Mouse (Mus musculus): Measurements from ENCODE around the gene Ric3.
A peak's percentile ranks its signal among the peaks of the same experiment; 100 is the strongest.

Ric3 gene

GRCm38 (mm10) chr7:109045876-109046275 is 37.3 kb downstream of the Ric3 start:
- DNase-seq (ENCODE audit: low spot score), result no peak

GRCm38 (mm10) chr7:109039445-109039844 is 43.7 kb downstream of the Ric3 start:
- no peak for DNase-seq (ENCODE audit: low spot score)

DNA sequence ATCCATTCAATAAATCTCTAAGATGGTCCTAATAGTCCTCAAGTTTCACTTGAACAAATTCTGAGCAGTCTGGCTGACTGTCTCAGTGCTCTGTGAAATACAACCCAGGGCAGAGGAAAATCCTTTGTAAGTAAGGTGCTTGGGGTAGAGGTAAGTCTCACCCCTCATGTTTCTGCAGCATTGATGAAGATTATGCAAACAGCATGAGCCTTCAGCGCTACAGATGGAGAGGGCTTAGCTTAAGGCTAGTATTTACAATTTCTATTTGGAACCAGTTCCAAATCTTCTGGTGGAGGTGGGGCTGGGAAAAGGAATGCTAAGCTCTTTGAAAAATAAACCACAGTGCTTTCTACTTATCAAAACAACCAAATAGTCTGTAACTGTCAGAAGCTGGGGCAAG is 44.1 kb downstream of the Ric3 start:
- no peak for DNase-seq (ENCODE audit: low spot score)

DNA sequence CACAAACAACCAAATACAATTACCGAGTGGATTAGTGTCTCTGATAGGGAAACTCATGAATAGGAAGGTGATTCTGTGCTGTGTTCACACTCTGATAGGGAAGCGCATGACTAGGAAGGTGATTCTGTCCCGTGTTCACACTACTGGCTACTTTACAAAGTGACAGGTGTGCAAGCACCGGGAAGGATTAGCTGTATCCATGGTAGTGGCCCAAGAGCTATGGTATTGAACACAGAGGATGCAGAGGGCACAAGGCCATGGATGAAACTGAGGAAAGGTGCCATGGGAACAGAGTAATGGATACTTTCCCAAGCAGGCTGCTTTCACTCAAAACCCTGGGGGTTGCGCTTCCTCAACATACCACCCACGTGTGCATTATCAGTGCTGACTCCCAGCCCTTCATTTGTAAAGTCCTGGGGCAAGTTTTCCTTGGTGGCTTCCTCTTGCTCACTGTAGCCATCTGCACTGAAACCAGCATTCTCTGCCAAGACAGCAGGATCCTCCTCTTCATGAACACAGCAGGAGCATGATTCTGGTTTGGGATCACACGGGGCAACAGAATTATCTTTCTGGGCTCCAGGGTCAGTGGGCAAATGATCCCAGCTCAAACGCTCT is 44.9 kb downstream of the Ric3 start:
- no peak for DNase-seq (ENCODE audit: low spot score)

GRCm38 (mm10) chr7:109032054-109032453 is 51.1 kb downstream of the Ric3 start:
- DNase-seq (ENCODE audit: low spot score), result no peak

DNA sequence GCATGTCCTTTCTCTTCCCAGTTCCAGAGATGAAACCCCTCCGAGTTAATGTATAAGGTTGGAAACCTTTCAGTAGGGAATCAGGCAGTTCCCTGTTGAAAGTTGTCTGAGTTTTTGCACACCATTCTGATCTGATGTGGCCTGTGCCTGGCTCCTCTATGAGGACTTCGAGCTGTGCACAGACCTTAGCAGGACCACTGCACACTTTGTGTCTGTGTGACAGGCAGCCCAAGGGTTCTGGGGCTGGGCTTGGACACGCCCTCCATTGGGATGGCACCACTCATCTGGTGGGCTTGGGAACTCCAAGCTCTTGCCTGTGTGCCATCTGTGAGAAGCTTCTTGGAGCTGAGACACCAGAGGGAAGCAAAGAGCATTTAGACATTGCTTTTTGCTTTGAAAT is 51.8 kb downstream of the Ric3 start:
- no peak for DNase-seq (ENCODE audit: low spot score)

- no peak for DNase-seq (ENCODE audit: low spot score)
These were observed 53.1 kb downstream of the Ric3 start for GRCm38 (mm10) chr7:109029961-109030465.

GRCm38 (mm10) chr7:109028204-109028603 is 54.9 kb downstream of the Ric3 start:
- no peak for DNase-seq (ENCODE audit: low spot score)

DNA sequence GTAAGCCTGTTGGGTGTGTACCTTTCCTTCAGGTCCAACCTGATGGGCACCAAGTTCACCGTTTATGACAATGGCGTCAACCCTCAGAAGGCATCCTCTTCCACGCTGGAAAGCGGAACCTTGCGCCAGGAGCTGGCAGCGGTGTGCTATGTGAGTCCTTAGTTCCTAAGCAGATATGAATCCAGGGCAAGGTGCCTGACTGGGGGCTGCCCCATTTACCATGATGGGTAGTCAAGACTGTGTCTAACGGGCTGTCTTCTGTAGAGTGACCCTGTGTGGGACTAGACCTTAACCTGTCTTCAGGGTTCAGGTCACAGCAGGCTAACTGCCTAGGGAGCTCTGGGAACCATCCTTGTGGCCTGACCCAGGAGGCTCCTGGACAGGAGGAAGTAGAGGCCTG is 55.4 kb downstream of the Ric3 start:
- DNase-seq (ENCODE audit: low spot score), result no peak

DNA sequence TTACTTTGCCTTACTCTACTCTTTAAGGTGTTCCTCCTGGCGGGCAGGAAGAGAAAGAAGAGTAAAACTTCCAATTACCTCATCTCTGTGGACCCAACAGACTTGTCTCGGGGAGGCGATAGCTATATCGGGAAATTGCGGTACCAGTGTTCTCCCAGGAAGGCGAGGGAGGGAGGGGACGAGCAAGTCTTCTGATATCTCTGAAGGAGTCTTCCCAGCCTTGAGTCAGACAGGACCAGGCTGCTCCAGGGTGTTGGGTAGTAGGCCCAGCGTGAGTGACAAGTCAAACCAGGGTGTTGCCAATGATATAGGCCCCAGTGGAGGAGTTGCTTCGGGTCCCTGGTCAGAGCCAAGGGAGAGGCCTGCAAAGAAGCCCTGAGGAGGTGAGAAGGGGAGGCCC is 56.2 kb downstream of the Ric3 start:
- DNase-seq (ENCODE audit: low spot score), result no peak

DNA sequence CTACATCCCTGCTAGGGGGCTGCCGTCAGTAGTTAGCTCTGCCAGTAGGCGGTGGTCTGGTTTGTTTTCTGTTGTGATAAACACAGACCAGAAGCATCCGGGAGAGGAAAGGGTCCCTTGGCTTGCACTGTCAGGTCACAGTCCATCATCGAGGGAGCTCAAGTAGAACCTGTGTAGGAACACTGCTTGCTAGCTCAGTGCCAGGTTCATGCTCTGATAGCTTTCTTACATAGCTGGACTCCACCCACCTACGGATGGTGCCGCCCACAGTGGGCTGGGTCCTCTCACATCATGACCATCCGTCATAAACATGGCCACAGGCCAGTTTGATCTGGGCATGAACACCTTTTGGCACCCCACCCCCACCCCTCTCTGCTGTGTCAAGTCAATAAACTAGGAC is 57.4 kb downstream of the Ric3 start:
- no peak for DNase-seq (ENCODE audit: low spot score)

GRCm38 (mm10) chr7:109021428-109021827 is 61.7 kb downstream of the Ric3 start:
- DNase-seq (ENCODE audit: low spot score), result peak; percentile 55

DNA sequence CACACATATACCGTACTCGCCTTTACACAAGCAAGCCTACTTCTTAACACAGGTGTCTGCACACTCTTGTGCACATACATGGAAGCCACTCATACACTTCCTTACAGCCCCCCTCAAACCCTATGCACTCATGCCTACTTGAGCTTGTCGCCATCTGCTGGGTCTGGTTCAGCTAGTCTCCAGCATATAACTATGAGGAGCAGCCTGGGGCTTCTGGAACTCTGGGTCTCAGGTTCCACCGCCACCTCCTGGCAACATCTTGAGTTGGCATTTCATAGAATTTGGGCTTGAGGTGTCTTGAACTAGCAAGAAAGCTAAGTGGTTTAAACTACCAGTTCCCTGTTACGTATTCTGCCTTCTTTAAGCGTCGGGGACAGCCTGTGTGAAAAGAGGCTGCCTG is 63.9 kb downstream of the Ric3 start:
- DNase-seq (ENCODE audit: low spot score), result no peak

GRCm38 (mm10) chr7:109016378-109016923 is 66.7 kb downstream of the Ric3 start:
- DNase-seq (ENCODE audit: low spot score), result no peak

GRCm38 (mm10) chr7:109014851-109015250 is 68.3 kb downstream of the Ric3 start:
- no peak for DNase-seq (ENCODE audit: low spot score)

DNA sequence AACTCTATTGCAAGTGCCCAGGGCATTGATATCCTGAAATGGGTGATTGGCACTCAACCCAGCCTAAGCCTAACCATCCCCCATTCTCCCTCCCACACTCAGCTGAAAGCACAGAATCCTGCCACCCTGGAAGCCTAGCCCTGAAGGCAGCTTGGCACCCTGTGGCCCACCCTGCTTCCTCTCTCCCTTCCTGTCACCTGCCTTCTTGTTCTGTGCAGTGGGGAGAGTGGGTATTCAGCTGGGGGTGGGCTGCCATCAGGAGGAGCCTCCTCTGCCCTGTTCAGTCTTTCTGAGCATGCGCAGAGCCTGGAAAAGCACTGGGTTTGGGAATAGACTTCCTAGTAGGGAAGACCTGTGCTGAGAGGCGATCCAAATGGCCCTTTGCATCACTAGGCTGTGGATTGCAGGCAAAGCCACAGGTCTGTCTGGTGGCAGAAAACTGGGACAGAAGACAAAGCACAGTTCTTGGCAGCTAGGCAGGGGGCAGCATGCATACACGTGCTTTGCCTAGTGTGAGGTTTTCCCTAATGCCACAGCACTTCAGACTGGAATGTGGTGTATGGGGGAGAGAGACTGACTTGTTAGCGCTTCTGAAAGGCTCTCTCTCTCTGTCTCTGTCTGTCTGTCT is 70.0 kb downstream of the Ric3 start:
- DNase-seq (ENCODE audit: low spot score), result no peak

GRCm38 (mm10) chr7:109012575-109012974 is 70.6 kb downstream of the Ric3 start:
- no peak for DNase-seq (ENCODE audit: low spot score)

- DNase-seq (ENCODE audit: low spot score), result no peak
These were observed 71.4 kb downstream of the Ric3 start for GRCm38 (mm10) chr7:109011596-109012180.

- DNase-seq (ENCODE audit: low spot score), result no peak
These were observed 72.2 kb downstream of the Ric3 start for GRCm38 (mm10) chr7:109010720-109011595.

GRCm38 (mm10) chr7:109009260-109009659 is 73.9 kb downstream of the Ric3 start:
- DNase-seq (ENCODE audit: low spot score), result no peak

- no peak for DNase-seq (ENCODE audit: low spot score)
These were observed 79.5 kb downstream of the Ric3 start for GRCm38 (mm10) chr7:109003653-109004052.

DNA sequence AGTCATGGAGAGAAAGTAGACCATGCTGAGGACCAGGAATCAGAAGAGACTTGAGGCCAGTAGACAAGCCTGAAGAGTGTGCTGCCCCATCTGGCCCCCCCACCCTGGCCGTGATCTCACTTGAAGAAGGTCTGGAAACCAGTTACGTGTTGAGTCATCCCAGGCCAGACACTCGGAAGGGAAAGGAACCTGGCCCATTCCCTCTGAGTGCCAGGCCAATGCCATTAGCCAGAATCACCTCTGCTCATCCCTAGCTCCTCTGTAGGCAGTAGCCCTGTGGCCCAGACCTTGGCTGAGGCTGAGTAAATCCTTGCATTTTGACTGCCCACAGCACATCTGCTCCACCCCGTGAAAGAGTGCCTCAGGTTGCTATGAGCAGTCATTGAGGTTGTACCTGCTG is 81.2 kb downstream of the Ric3 start:
- no peak for DNase-seq (ENCODE audit: low spot score)

Data from ovary, postnatal 36 days (tissue).